Mouse (Mus musculus): ENCODE measurements around the gene Ralgps1.

DNA sequence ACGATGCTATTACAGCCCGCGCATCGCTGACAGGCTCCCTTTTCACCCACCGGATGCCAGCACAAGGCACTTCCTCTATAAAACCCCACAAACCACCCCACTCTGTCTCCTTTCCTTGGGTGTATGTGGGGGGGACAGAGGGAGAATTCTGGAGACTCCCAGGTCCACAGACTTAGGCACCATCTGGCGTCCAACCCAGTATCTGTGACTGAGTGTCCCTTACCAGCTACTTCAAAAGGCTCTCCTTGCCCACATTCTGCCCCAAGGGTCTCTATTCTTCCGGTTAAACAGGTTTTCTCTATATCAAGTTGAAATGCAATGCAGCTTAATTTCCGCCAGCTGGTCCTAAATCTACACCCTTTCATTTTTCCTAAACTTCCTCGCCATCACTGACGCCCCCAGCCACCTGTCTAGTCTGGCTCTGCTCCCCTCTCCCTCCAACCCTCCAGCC, 276.0 kb downstream of the Ralgps1 start:
- TF ChIP-seq POLR2A (IDR thresholded peaks at IDR 0.05; ENCODE audit: borderline replicate concordance, extremely low read depth, low read depth, low read length) (no peak), CTCF (IDR thresholded peaks at IDR 0.05; ENCODE audit: insufficient read depth, low read length) (no peak)

Data from lung, adult 2 months (tissue).